Mouse (Mus musculus) adrenal gland, postnatal 36 days (tissue): ENCODE measurements at regions not wholly inside any gene's neighbourhood (a gene's known extent, or its start where the extent isn't known, plus 50 kb on each side); places are given as distances from the start of the nearest gene placed in this dataset.

Source experiments
- DNase-seq, 2 experiments: peaks; one replicate each; pipeline ENCODE4 v3.0.0; 2021; ENCODE audit warnings: mixed read lengths in 1 of 2

DNA sequence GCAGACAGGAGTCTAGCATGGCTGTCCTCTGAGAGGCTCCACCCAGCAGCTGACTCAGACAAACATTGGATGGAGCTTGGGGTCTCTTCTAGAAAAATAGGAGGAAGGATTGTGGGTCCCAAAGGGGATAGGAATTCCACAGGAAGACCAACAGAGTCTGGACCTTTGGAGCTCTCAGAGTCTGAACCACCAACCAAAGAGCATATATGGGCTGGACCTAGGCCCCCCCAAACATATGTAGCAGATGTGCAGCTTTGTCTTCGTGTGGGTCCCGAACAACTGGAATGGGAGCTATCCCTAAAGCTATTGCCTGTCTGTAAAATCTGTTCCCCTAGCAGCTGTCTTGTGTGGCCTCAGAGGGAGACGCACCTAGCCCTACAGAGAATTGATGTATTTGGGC is 50.1 kb upstream of the Cpm start:
- DNase-seq = no peak

DNA sequence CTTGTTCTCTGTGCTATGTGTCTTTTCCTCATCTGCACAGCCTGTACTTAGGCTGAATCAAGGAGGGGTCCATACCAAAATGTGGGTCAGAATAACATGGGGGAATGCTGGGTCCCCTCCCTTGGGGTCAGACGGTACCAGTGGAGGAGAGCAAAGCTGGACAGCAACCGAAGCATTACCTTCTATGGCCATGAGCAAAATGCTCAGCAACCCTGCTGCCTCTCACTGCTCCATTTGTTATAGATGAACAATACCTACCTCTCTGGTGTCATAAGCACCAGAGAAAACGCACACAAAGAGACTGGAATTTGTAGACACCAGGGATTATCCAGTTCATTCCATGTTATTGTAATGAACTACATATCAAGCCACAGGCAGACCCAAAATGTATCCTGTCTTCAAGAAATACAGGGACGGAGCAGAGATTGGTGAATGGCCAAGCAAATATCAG is 50.6 kb upstream of the Cpm start:
- DNase-seq = no peak

DNA sequence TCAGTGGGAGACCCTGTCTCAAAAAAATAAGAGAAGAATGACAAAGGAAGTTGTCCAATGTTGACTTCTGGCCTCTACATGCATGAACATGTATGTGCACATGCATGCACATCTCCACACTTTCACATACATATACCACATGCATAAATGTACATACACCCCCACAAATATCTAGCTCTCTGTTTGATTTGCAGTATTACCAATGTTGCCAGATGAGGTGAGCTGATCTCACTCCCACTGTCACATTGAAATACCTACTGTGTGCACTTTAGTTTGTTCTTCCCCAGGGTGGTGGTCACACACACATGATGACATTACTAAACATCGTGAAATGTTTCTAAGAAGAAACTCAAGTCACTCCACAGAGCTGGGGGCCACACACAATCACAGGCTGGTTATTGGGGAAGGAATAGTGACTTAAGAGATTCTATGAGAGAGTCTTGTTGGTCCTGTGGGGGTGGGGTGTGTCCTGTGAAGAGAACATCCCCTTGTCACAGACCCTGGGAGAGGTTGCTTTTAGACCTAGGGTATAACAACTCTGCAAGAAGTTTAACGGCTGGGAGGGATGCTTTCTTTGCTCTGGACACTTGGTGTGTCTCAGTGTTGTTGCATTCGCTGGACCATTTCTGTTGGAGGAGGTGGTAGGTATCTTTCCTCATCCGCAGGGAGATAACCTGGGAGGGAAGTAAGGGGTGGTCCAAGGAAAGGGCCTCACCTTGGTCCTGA is 51.2 kb upstream of the Cpm start:
- no peak for DNase-seq

DNA sequence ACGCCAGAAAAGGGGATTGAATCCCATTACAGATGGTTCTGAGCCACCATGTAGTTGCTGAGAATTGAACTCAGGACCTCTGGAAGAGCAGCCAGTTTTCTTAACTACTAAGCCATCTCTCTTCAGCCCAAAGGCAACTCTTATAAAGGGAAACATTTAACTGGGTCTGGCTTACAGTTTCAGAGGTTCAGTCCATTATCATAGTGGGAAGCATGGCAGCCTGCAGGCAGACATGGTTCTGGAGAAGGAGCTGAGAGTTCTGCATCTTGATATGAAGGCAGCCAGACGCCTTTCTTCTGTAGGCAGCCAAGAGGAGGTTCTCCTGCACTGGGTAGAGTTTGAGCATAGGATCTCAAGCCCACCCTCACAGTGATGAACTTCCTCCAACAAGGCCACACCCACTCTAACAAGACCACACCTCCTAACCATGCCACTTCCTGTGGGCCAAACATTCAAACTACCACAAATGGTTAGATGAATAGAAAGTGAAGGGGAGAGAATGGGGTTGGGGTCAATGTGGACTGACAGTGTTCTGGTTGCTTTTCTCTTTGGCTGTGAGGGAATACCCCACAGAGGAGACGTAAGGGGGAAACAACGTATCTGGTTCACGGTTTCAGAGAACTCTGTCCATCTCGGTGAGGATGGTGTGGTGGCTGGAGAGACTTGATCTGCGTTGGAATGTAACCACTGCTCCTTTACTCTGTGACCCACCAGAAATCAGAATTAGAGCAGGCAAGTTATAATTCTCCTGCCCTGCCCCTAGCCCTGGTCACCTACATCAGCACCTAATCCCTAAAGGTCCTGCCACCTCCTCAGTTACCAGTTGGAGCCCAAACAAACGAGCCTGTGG is 52.2 kb upstream of the Cpm start:
- DNase-seq = no peak

DNA sequence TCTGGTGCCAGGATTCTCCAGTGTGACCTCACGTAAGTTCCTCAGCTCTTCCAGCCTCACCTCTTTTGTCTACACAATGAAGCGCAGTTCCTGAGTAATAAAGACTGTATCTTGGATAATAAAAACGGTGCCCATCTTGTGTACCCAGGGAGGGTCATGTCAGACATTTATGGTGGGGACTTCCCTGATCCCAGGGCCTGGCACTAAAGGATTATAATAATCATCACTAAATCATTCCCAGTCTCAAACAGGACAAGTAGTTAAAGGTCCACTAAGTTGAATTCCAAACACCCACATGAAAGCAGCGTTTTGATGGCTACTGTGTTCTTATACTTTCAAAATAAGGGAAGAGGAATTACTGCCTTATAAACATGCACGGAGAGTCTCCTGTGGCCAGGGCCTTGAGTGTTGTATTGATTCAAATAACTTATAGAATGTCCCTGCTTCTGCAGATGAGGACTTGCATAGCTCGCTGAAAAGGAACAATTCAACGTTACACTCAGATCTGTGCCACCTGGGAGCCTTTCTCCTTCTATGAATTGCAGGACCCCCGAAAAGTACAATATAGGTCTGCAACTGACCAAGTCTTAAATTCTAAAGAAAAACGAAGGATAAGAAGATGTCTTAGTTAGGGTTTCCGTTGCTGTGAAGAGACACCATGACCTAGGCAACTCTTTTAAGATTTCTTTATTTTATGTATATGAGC is 53.0 kb upstream of the Cpm start:
- DNase-seq = no peak

DNA sequence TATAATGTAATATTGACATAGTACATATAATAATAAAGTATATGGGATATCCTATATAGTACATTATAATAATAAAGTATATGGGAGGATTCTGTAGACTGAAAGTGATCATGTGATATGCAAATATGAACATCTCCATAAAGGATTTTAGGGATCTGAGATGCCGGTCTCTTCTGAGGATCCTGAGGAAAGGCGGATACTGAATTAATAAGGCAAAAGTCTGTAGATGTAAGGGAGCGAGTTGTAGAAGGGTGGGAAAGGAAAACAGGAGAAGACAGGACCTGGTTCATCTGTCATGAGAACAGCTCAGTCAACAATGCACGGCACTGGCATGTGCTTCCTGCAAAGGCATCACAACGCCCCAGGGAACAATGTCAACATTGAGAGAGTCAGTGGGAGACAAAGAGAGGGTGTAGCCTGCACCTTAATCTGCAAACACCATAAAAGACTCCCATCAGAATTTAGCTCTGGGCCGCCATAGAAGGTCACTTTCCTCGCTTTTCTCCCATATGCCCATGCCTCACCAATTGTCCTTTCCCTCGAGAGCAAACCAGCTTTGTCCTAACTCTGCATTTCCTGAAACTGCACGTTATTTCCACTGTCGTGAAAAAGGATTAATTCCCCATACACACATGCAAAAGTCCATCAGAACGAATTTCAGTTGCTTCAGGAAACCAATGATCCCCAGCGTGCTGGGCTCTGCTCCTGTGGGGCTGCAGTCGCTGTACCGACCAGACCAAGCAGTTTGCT is 53.7 kb upstream of the Cpm start:
- no peak for DNase-seq

DNA sequence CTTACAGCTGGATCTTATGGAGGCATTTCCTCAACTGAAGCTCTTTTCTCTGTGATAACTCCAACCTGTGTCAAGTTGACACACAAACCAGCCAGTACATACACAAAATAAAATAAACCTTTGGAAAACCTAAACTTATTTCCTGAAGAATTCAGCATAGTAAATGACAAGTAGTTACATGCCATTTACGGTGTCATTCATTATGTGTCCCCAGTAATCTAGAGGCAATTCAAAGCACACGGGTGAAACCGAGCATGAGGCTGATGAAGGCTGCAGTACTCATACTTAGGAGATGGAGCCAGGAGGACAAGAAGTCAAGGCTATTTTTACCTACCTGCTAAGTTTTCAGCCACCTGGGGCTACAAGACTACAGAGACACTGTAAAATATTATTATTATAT is 54.4 kb upstream of the Cpm start:
- no peak for DNase-seq

DNA sequence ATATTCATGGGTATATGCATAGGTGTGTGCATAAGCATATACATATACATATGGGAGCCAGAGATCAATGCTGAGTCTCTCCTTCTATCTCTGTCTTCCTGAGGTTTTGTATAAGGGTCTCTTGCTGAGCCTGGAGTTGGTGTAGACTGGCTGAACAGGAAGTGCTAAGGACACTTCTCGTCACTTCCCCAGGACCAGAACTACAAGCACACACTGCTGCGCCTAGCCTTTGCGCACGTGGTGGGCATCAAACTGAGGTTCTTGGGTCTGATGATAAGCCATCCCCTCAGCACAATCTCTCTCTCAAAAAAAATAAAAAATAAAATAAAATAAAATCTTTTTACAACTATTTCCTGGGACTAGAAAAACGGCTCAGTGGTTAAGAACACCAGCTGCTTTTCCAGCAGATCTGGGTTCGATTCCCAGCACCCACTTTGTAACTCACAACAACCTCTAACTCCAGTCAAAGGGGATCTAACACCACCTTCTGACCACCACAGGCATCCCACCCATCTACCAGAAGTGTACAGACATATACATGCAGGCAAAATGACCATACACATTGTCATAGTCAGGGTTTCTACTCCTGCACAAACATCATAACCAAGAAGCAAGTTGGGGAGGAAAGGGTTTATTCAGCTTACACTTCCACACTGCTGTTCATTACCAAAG is 55.1 kb upstream of the Cpm start:
- DNase-seq = no peak

DNA sequence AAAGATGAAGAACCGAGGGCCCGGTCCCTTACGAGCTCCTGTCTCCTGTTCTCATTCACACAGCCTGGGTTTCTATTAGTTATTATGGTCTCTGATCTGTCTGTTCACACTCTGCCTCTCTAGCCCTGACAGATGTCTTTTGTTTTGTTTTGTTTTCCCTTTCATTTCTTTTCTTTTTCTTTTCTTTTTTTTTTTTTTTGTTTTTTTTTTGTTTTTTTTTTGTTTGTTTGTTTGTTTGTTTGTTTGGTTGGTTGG is 55.8 kb upstream of the Cpm start:
- no peak for DNase-seq

DNA sequence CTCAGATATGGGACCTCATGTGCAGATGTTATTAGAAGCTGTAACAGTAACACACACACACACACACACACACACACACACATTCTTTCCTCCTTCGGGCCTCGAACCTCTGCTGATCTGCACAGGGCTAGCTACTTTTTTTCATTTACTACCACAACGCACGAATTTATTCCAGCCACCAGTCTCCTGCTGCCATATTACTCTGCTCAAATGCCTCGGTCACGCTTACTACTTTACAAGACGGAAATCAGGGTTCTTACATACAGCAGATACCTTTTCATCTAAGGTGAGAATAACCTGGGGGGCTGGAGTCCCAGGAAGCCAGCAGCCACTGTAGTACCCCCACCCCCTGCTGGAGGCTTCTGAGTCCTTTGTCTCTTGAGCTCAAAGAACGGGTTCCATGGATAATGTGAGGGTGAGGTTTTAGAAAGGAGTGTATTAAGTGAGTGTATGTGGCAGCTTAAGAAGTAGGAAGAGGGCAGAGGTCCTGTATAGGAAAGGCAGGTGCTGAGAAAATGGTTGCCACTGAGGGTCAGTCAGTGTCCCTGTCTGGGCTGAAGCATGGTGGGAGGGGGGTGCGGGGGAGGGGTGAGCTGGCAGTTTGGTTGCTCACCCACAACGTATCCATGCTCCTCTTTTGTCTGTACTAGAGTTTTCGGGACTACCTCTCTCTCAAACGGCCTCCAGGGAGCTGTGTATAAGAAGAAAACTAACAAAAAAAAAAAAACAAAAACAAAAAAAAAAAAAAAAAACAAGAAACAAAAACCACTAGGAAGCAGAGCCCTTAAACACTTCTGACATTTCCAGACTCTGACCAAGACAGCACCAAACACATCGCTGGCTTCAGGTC is 56.3 kb upstream of the Cpm start:
- DNase-seq = no peak

DNA sequence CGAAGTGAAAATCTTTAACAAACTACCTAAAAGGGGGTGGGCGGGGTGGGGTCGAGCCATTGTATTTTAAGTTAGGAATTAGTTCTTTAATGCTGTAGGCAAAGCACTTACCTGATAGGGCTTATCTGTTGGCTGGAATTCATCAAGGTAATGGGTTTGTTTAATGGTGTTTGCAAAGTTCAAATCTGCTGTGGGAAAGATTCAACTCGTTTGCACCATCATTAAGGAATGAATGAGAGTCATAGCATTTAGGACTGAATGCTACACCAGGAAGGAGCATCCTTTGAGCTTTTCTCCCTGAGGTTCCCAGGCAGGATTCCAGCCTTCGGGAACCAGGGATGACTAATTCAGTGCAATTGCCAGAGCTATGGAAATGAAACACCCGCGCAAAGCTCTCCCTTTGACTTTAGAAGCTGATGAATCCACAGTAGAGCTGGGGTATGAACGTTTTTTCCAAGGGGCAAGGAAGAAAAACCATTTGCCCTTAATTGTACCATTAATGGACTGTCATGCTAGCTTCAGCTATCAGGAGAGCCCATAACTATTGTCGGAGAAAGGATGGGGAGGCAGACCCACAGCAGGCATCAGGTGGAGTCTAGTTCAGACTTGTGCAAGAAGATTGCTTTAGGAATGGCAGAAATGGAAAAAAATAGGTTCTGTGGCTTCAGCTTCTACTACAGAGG is 57.3 kb upstream of the Cpm start:
- DNase-seq = peak in 1 of 2 experiments; percentile 19

DNA sequence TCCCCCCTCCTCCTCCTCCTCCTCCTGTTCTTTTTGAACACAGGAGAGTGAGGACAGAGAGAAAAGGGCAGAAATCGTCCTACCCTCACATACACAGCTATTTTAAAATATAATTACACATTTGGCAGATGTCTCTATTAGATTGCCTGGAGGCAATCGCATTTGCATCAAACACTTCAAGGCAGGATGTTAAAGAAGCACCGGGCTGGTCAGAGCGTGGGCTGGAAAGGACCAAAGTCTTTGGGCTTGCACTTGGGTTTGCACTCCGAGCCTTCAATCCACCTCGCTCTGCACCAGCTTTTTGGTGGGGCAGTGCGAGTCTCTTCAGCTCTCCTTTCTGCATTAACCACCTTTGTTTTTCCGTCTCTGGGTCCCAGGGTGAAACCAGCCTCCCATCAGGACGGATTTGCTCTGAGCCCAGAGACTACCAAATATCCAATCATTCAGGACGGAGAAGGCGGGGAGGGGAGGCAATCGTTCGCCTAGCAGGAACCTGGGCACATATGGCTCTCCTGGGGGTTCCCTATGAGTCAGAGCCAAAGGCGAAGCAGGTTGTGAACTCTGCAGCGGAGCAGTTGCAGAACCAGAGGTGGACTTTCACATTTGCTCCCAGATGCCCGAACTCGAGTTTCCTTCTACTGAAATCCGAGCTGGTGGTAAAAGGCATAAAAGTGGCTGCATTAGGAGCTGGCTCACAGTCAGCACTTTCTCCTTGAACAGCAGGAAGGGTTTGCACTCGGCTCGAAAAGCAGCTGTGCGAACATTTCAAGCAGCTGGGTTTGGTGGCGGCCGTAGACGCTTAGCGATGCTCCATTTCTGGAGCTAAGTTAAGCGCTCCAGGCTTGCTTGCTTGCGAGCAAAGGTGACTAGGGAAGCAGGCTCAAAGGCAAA is 58.1 kb upstream of the Cpm start:
- peak; percentile 26 to 43 for DNase-seq

DNA sequence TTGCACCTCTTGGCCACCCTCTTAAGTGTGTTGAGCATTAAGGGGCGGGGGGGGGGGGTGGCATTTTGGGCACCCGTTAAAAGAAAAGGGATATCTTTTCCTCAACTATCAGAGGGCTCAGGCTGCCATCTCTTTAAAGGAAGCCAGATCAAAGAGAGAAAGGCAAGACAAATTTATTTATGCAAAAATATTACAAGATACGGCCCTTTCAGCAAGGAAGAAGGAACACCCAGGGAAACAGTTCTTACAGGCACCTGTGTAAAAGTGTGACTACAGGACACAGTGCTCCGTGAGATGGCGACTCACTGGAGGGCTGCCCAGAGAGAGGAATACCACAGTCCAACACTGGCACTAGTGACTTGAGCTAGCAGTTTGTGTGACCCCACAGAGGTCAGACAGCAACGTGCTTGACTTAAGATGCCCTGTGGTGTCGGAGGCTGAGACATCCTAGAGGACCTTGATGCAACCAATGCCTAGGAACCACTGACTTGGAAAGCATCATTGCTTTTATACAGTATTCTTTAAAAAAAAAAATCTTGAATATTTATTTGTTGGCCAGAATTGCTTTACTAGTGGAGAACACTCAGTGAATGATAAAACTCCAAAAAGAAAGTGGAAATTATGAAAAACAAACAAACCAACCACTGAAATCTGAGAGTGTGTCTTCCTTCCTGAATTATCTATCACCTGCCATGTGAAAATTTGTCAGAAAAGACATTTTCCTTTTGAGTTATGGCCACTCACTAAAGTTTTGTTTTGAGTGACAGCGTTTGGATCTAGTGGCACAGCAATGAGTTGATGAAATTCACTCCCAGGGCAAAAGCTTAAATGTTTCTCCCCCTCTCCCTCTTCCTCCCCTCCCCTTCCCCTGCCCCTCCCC is 59.0 kb upstream of the Cpm start:
- DNase-seq = no peak

DNA sequence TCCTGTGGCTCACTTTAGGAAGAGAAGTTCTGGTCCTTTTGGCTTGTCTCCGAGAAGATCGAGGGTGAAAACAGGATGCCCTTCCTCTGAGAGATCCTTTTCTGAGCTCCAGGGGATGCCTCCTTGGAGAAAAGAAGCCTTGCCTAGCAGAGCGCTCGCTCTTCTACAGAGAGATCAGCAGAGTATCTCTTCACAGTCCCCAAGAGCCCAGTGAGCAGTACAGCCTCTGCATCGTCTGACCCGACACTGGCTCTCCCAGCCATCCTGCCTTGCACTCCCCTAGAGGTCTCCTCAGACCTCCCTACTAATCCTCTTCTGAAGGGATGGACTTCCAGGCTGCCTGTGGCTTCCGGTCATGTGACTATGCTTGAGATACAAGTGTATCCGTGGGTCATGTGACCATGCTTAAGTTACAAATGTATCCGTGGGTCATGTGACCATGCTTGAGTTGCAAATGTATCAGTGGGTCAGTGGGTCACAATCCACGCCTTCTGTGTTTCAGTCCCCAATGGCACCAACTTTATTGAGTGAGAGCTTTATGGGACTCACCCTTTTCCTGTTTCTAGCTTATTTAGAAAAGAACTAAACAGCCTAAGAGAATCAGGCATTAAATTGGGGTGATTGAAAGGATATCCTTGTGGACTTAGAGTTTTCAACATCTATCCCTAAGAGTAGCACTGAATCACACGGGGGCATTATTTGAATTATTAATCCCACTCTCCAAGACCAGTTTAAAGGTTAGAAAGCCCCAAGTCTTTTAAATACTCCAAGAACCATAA is 59.8 kb upstream of the Cpm start:
- no peak for DNase-seq

DNA sequence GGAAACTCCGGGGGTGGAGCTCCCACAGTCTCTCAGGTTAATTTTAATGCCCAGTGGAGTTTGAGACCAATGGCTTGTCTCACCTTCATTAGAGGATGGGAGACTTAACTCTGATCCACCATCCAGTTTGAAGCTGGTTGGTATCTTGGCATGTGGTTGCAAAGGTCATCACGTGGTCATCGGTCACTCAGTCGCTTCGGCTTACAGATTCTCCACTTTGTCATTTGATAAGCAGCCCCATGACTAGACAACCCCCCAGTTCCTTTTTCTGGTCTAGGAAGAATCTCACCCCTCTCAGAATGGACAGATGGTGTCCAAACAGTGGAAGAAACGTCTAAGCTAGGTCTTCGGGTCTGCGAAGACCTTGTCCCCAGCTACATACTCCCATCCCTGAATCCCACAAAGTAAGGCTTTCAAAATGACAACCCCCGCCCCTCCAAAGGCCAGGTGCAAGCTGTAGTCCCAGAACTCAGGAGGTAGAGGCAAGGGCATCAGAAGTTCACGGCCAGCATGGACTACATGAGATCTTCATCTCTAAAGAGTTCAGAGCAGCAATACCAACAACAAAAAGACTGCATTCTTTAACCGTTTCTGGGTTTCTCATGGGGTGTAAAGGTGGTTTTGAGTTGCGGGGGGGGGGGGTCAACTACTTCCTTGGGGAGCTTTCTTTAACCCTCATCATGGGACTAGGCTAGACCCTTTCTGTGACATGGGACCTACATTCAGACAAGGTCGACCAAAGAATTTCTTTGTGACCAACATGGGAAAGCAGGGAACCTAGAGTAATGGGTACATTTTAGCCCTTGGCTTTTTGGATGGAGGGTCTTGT is 60.6 kb upstream of the Cpm start:
- no peak for DNase-seq

DNA sequence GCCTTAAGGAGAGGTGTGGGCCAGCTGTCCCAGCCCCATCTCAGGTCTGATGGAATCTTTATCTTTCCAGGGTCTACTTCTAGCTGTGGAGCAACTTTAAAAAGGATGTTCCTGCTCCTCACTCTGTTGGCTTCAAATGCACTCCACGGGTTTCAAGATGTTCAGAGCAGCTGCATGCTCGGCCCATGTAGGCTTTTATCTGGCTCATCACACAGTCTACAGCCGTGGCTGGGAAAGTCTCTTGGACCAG is 61.2 kb upstream of the Cpm start:
- DNase-seq = no peak
